Mouse (Mus musculus) limb, embryonic 14.5 days (tissue): ENCODE data around the gene Nacc2. TPM values are rescaled to one million over a fixed set of nuclear protein-coding genes. Genes with fewer than 3 reads are reported as not detected.
A peak's percentile ranks its signal among the peaks of the same experiment; 100 is the strongest.

Experiments used
- ATAC-seq: fragments of 200-750 bp; cut with Nextera tagmentation; 2 replicates; pipeline ENCODE4 v1.8.0; 2017; ENCODE audit warnings: low read depth, moderate number of reproducible peaks, moderate TSS enrichment; ENCODE audit not compliant: low FRiP score
- DNase-seq: peaks from one replicate; pipeline ENCODE4 v3.0.0-alpha.2; 2015; ENCODE audit warnings: low spot score
- H3K27ac ChIP-seq: fragments of 300-500 bp; sonication (generic); replicated peaks from 2 replicates; pipeline ENCODE4 v1.5.1; 2014; ENCODE audit warnings: low read depth, mild to moderate bottlenecking, low read length, moderate library complexity, mixed read lengths
- H3K27me3 ChIP-seq: fragments of 300-500 bp; sonication (generic); 2 replicates; pipeline ENCODE4 v1.6.1; 2014; ENCODE audit warnings: low read length, mixed read lengths; ENCODE audit not compliant: control insufficient read depth, insufficient read depth
- H3K36me3 ChIP-seq: fragments of 300-500 bp; sonication (generic); 2 replicates; pipeline ENCODE4 v1.6.1; 2014; ENCODE audit warnings: mild to moderate bottlenecking, low read length, moderate library complexity, mixed read lengths; ENCODE audit not compliant: control insufficient read depth, insufficient read depth
- H3K4me1 ChIP-seq: fragments of 300-500 bp; sonication (generic); 2 replicates; pipeline ENCODE4 v1.6.1; 2014; ENCODE audit warnings: antibody characterized with exemption, low read length, mixed read lengths; ENCODE audit not compliant: control insufficient read depth, insufficient read depth
- H3K4me2 ChIP-seq: fragments of 300-500 bp; sonication (generic); replicated peaks from 2 replicates; pipeline ENCODE4 v1.6.1; 2014; ENCODE audit warnings: low read depth, mild to moderate bottlenecking, low read length, moderate library complexity; ENCODE audit not compliant: severe bottlenecking
- H3K4me3 ChIP-seq: fragments of 300-500 bp; sonication (generic); replicated peaks from 2 replicates; pipeline ENCODE4 v1.5.1; 2014; ENCODE audit warnings: low read length
- H3K9ac ChIP-seq: fragments of 300-500 bp; sonication (generic); 2 replicates; pipeline ENCODE4 v1.6.1; 2014; ENCODE audit warnings: mild to moderate bottlenecking, low read depth, low read length, moderate library complexity; ENCODE audit not compliant: severe bottlenecking
- H3K9me3 ChIP-seq: fragments of 300-500 bp; sonication (generic); 2 replicates; pipeline ENCODE4 v1.6.1; 2016; ENCODE audit warnings: low read length; ENCODE audit not compliant: control insufficient read depth
- POLR2A ChIP-seq: fragments of 200-500 bp; IDR thresholded peaks from 2 replicates; pipeline ENCODE4 v1.8.0; 2012; ENCODE audit warnings: inconsistent platforms, mild to moderate bottlenecking, moderate library complexity, borderline replicate concordance; ENCODE audit not compliant: insufficient read depth, insufficient read length; ENCODE audit errors: extremely low read depth
- WGBS: fragments of 180-500 bp; shearing (Covaris S2); extraction: QIAGEN DNeasy Blood & Tissue Kit; methylation state at CpG from one replicate; pipeline ENCODE4 v1.1.7; 2014; 5-methylcytosine and 5-hydroxymethylcytosine counted together
- polyA plus RNA-seq, 2 experiments: library from polyadenylated mRNA; depleted of rRNA in 1 of 2; stranded (reverse) in 1 of 2; unstranded in 1 of 2; fragments of >200 nt; fragmentation: Nextera tagmentation in 1 of 2; extraction: Ambion mirVana in 1 of 2; gene quantifications; 2 replicates each; pipeline versions ENCODE4 v1.2.1 to v1.2.3; 2012 to 2014

Gene Nacc2
- polyA plus RNA-seq, 2 experiments, result 5.0 to 6.4 TPM

DNA sequence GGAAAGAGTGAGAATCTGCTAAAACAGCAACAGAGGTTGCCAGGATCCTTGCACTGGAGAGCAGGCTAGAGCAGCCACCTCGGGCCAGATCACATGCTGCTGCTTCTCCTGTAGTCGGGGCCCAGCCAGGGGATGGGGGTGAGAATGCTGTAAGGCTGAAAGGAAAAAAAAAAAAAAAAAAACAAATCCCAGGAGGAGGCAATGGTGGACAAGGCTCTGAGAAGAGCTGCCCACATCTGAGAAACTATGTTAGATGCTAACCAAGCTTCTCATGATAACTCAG lies 3.8 kb downstream of the Nacc2 start:
- TF ChIP-seq POLR2A, result no peak
- peaks cover 18% of the 10 kb centered on the region; the same call in 1 of the 2 replicates for H3K27me3 ChIP-seq
- WGBS, result 12% methylated on average over 2 of the region's 2 CpGs
- no peak overlapping the region for H3K4me2 ChIP-seq
- no peak for ATAC-seq
- no peaks in the 10 kb centered on the region for H3K9me3 ChIP-seq
- no peak overlapping the region for H3K9ac ChIP-seq
- H3K36me3 ChIP-seq, result no peaks in the 10 kb centered on the region
- peaks cover 13% of the 10 kb centered on the region for H3K4me1 ChIP-seq
- H3K4me3 ChIP-seq, result no peak overlapping the region
- H3K27ac ChIP-seq, result no peak overlapping the region
- DNase-seq, result no peak

DNA sequence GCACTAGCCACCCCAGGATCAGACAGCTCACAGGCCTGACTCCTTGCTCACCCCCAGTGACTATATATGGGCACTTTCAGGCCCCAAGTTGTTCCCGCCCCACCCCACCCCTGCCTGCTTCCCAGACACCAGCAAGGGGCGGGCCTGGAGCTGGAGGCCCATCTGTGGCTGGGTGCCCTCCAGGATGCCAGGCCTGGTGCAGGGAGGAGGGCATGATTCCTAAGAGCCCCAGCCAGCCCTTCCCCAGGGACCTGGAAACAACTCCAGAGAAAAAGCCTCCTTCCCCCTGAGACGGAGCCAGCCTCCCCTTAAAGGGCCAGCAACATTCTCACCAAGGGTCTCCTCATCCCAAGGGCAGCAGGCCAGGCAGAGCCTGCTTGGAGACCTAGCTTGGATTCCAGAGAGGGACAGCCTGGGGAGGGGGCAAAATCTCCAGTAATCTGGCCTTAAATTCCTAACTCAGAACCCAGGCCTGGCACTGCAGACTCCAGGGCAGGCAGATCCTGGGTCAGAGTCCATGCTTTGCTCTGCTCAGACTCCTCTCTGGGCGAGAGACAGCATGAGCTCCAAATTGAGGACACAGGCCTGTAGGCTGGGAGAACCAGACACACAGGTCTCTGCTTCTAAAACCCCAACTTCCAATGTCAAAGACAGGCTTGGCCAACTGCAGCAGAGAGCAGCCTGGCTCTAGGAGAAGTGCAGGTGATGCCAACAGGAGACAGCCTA lies 4.3 kb downstream of the Nacc2 start:
- DNase-seq (no peak), ATAC-seq (no peak)
- H3K27me3 ChIP-seq, result peaks cover 18% of the 10 kb centered on the region; the same call in 1 of the 2 replicates
- no peaks in the 10 kb centered on the region for H3K9me3 ChIP-seq
- H3K4me3 ChIP-seq, result no peak overlapping the region
- no peak overlapping the region for H3K27ac ChIP-seq
- 41% methylated on average over 4 of the region's 4 CpGs for WGBS
- no peak for TF ChIP-seq POLR2A
- H3K36me3 ChIP-seq, result no peaks in the 10 kb centered on the region
- H3K9ac ChIP-seq, result peak overlapping the region; percentile 41
- H3K4me2 ChIP-seq, result no peak overlapping the region
- peaks cover 13% of the 10 kb centered on the region for H3K4me1 ChIP-seq

DNA sequence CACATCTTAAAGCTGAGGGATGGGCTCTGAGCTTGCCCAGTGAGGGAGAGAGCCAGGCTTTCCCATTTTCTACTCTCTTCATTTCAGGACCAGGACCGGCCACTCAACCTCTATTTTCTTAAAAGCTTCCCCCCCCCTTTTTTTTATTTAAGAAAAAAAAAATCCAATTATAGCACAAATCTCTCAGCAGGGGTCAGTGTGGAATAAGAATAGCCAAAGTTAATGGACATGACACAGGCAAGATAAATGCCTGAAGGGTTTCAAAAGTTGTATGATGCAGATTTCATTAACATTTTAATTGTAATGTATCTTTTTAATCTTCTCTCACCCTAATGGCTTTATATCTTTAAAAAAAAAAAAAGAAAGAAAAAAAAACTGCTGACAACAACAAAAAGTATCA lies 5.4 kb downstream of the Nacc2 start:
- Histone ChIP-seq H3K9ac (no peak overlapping the region), H3K9me3 (no peaks in the 10 kb centered on the region), H3K4me2 (no peak overlapping the region), H3K36me3 (no peaks in the 10 kb centered on the region), H3K27ac (no peak overlapping the region), H3K4me3 (no peak overlapping the region), H3K27me3 (peaks cover 18% of the 10 kb centered on the region; the same call in 1 of the 2 replicates), H3K4me1 (0 out of 2 replicates have a peak, but pooled peaks cover 7% of the 10 kb centered on the region)
- ATAC-seq, result no peak
- 71% methylated on average over 1 of the region's 1 CpGs for WGBS
- no peak for DNase-seq
- TF ChIP-seq POLR2A, result no peak

DNA sequence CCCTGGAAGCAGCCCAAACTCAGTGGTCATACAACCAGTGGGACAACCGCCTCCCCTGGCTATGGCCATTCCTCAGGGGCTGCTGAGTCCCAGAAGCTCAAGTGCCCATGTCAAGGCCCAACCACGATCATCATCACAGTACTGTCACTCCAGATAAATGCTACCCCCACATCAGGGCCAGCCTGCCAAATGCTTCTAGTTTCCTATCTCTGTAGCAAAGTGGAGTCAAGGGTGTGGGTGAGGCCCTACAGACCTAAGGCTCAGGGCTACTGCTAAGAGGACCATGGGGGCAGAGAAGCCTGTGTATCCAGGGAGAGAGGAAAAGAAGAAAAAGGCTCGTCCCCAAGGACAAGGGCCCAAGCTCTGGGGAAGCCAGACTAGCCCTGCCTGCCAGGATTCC lies 6.5 kb downstream of the Nacc2 start:
- no peak overlapping the region for H3K9ac ChIP-seq
- 71% methylated on average over 3 of the region's 3 CpGs for WGBS

DNA sequence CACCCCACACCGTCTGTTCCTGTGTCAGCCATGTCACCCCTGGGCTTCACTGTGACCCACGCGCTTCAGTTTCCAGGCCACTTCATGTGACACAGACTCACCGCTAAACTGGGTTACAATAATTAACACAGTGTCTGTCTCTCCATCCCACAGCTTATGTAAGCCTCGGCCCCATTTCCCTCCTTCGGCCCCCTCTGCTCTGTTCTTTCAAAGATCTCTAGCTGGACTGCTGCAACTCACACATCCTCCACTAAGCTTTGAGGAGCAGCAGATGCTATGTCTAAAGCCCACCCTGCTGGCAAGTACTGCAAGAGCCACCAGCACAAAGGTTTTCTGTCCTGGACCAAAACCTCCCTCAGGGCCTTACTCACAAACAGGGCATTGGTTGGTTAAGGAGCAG lies 7.8 kb downstream of the Nacc2 start:
- no peaks in the 10 kb centered on the region for H3K9me3 ChIP-seq
- DNase-seq (no peak), ATAC-seq (no peak)
- no peak overlapping the region for H3K4me2 ChIP-seq
- 82% methylated on average over 6 of the region's 6 CpGs for WGBS
- H3K27ac ChIP-seq, result no peak overlapping the region
- H3K4me1 ChIP-seq, result no peaks in the 10 kb centered on the region
- no peaks in the 10 kb centered on the region for H3K27me3 ChIP-seq
- no peak overlapping the region for H3K9ac ChIP-seq
- H3K4me3 ChIP-seq, result no peak overlapping the region
- no peaks in the 10 kb centered on the region for H3K36me3 ChIP-seq
- TF ChIP-seq POLR2A, result no peak

More for the DNA sequence above, 6.5 kb downstream of the Nacc2 start:
- ATAC-seq (no peak), DNase-seq (no peak)
- H3K27ac ChIP-seq, result no peak overlapping the region
- no peak for TF ChIP-seq POLR2A
- H3K27me3 ChIP-seq, result peaks cover 10% of the 10 kb centered on the region; the same call in 1 of the 2 replicates
- H3K4me2 ChIP-seq, result no peak overlapping the region
- no peaks in the 10 kb centered on the region for H3K9me3 ChIP-seq
- H3K4me1 ChIP-seq, result 0 out of 2 replicates have a peak, but pooled peaks cover under 1% of the 10 kb centered on the region
- H3K36me3 ChIP-seq, result no peaks in the 10 kb centered on the region
- H3K4me3 ChIP-seq, result no peak overlapping the region
